Mouse (Mus musculus) MEL (cell line): ENCODE data around the gene Slitrk4.

Experiments
- CHD2 ChIP-seq: IDR thresholded peaks from 2 replicates; pipeline ENCODE4 v1.6.1; 2011; ENCODE audit warnings: low read length, improper control_type of control experiment
- EP300 ChIP-seq, 2 experiments: IDR thresholded peaks; 2 replicates each; pipeline ENCODE4 v1.6.1; 2011; ENCODE audit warnings: improper control_type of control experiment in 2 of 2, low read length in 2 of 2, low read depth in 1 of 2, mild to moderate bottlenecking in 1 of 2

- TF ChIP-seq EP300 (IDR thresholded peaks at IDR 0.05; ENCODE audit: low read depth in 1 of 2, low read length in 2 of 2) (no peak), CHD2 (no peak)
Measured at GRCm38 (mm10) chrX:64263481-64263880, 13.3 kb downstream of the Slitrk4 start.
